Mouse (Mus musculus): ENCODE data around the gene Ndufaf8. TPM values are rescaled to one million over a fixed set of nuclear protein-coding genes. Genes with fewer than 3 reads are reported as not detected.

Ndufaf8 gene
- total RNA-seq, 1 experiment from 2014 or later = 21.7 TPM

GRCm38 (mm10) chr11:120085891-120086627 is 12.7 kb upstream of the Ndufaf8 start:
- no peak; the same call in 1 of the 2 replicates for ATAC-seq (replicated peaks; ENCODE audit: low read depth, poor library complexity, severe bottlenecking)

- ATAC-seq (replicated peaks; ENCODE audit: low read depth, poor library complexity, severe bottlenecking) = peak; percentile 98
Measured at GRCm38 (mm10) chr11:120086702-120087152, 12.0 kb upstream of the Ndufaf8 start, which contains the start of gene Cep131. Cep131 (minus strand) TSS chr11:120086827.

- ATAC-seq (replicated peaks; ENCODE audit: low read depth, poor library complexity, severe bottlenecking) = no peak
Measured at GRCm38 (mm10) chr11:120090661-120091060, 8.1 kb upstream of the Ndufaf8 start.

DNA sequence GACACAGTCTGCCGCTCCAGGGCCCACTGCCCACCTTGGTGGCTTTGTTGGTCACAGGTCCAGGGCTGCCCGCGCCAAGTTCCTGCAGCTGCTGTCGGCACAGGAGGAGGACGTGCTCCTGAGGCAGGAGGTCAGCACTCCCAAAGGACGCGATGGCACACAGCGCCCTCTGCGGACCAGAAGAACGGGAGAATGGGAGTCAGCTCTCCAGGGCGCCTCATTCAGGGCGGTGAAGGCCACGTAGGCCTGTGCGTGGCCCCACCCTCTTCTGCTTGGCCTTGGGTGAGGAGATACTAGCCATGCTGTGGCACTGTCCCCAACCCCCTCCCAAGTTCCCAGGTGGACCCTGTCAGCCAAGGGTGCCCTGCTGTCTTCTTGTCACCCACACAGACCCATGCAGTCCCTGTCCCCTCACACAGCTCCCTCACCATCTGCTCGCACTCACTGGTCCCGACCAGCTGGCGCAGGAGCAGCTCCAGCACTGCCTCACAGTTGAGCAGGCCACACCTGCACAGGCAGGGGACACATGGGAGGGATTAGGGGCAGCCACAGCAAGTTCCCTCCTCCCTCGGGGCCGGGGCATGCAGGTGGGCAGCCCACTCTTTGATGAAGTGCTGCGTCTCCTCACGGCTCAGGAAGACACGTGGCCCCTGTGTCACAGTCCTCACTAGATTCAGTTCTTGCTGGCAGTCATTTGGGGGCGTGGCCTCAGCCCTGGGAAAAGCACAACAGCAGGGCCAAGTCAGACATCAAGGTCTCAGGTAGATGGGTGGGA is 5.7 kb upstream of the Ndufaf8 start:
- no peak for ATAC-seq (replicated peaks; ENCODE audit: low read depth, poor library complexity, severe bottlenecking)

DNA sequence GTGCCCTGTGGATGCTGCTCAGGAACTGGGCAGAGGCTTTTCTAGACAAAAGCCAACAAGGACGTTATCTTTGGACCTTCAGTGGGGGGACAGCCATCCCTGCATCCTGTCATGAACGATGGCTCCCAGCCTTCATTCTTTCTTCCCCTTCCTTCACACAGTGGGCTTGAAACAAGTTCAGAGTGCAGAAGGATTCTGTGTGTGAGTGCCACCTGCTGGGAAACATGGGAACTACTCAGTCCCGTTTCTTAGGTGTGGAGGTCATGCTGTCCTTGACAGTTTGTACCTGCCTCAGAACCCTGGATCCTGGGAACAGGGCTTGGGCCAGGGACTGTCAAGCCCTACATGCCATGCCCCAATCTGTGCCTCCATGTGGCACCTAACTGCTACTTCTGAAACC is 2.3 kb downstream of the Ndufaf8 start:
- peak; percentile 34 for ATAC-seq (replicated peaks; ENCODE audit: low read depth, poor library complexity, severe bottlenecking)

DNA sequence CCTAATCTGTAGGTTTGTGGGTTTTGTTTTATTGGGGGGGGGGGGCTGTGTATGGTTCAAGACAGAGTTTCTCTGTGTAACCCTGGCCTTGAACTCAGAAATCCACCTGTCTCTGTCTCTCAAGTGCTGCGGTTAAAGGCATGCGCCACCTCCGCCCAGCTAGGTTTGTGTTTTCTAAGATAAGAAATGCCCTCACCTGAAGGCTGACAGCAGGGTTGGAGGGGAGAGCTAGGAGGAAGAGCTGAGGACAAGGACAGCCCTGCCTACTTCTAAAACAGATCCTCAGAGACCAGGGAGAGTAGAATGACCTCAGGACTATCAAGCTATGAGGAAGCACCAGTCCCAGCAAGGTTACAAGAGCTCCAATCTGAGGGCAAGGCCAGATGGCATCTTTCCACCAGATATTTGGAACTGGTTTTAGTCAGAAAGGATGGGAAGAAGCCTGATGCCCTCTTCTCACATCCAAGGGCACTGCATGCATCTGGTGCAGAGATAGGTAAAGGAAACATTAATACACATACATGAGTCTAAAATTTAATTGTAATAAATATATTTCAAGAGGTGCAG is 4.8 kb downstream of the Ndufaf8 start:
- ATAC-seq (replicated peaks; ENCODE audit: low read depth, poor library complexity, severe bottlenecking) = no peak

DNA sequence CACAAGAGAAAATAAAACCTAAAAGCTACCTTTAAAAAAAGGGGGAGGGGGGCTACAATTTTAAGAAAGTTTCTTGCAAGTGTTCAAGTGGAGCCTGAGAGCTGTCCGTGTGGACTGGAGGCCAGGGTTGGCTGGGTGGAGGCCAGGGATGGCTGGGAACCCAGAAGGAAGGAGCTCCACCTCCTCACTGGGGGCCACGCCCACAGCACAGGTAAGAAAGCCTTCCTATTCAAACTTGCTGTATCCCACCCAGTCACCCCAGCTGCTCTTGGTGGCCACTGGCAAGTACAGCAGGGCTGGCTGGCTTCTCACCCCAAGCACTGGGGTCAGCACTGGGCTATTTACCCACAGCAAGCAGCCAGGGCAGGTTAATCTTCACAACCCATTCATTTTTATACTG is 8.3 kb downstream of the Ndufaf8 start:
- ATAC-seq (replicated peaks; ENCODE audit: low read depth, poor library complexity, severe bottlenecking) = no peak

GRCm38 (mm10) chr11:120107796-120108195 is 9.1 kb downstream of the Ndufaf8 start:
- ATAC-seq (replicated peaks; ENCODE audit: low read depth, poor library complexity, severe bottlenecking) = no peak

- no peak for ATAC-seq (replicated peaks; ENCODE audit: low read depth, poor library complexity, severe bottlenecking)
Measured at GRCm38 (mm10) chr11:120109558-120110210, 11.0 kb downstream of the Ndufaf8 start.

- ATAC-seq (replicated peaks; ENCODE audit: low read depth, poor library complexity, severe bottlenecking) = 0 out of 2 replicates have a peak, but pooled peaks have one; percentile 15
Measured at GRCm38 (mm10) chr11:120110554-120110953, 11.8 kb downstream of the Ndufaf8 start.

DNA sequence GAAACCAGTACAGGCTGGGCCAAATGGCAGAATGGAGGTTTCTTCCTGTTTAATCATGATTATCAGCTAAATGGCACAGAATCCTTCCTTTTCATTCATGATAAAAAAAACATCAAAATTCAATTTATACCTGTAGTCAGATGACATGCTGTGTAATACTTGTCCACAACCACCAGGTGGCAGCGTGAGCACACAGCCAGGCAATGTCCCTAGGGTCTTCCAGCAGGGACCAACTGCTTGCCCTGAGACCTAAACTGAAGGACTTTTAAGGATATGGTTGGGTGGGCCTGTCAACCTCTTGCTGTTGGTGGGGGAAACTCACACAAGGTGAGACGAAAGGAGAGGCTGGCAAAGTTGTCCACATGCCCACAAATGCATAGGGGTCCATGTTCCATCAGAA is 12.3 kb downstream of the Ndufaf8 start:
- ATAC-seq (replicated peaks; ENCODE audit: low read depth, poor library complexity, severe bottlenecking) = peak; percentile 60

DNA sequence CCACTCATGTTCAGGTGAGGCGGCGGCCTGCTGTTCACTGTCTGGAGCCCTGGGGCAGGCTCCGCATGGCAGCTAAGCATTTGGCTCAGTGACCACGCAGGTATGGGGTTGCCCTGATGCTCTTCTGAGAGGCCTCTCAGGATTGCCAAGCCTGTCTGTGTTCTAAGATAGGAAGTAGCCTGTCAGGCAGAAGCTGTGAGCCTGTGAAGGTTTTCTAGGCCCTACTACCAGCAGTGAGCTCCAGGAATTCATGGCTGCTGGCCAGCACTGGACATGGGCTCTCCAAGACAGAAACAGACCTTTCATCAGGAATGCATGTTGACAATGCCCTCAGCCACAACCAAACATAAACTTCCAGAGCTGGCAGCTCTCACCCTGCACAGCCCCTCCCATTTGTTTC is 13.4 kb downstream of the Ndufaf8 start:
- no peak for ATAC-seq (replicated peaks; ENCODE audit: low read depth, poor library complexity, severe bottlenecking)

GRCm38 (mm10) chr11:120114488-120115215 is 15.9 kb downstream of the Ndufaf8 start:
- ATAC-seq (replicated peaks; ENCODE audit: low read depth, poor library complexity, severe bottlenecking) = no peak

DNA sequence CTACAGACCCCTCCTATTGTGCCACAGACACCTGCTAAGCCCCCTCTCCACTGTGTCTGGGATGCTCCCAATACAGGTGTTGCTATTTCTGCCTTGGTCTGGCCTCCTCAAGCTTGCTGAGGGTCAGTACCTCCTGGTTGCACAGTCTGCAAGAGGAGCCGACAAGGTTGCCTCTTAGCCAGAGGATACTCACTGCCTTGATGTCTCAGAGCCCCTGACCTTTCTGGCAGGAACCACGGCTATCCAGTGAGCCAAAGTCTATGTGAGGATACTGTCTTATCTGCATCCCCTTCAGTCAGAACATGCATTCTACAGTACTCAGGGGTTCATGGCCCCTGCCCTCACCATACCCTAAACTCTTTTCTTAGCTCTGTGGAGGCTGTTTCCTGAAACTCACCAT is 18.9 kb downstream of the Ndufaf8 start:
- ATAC-seq (replicated peaks; ENCODE audit: low read depth, poor library complexity, severe bottlenecking) = no peak

GRCm38 (mm10) chr11:120119108-120119507 is 20.4 kb downstream of the Ndufaf8 start:
- ATAC-seq (replicated peaks; ENCODE audit: low read depth, poor library complexity, severe bottlenecking) = no peak

- ATAC-seq (replicated peaks; ENCODE audit: low read depth, poor library complexity, severe bottlenecking) = no peak
Measured at GRCm38 (mm10) chr11:120119936-120120541, 21.3 kb downstream of the Ndufaf8 start.

DNA sequence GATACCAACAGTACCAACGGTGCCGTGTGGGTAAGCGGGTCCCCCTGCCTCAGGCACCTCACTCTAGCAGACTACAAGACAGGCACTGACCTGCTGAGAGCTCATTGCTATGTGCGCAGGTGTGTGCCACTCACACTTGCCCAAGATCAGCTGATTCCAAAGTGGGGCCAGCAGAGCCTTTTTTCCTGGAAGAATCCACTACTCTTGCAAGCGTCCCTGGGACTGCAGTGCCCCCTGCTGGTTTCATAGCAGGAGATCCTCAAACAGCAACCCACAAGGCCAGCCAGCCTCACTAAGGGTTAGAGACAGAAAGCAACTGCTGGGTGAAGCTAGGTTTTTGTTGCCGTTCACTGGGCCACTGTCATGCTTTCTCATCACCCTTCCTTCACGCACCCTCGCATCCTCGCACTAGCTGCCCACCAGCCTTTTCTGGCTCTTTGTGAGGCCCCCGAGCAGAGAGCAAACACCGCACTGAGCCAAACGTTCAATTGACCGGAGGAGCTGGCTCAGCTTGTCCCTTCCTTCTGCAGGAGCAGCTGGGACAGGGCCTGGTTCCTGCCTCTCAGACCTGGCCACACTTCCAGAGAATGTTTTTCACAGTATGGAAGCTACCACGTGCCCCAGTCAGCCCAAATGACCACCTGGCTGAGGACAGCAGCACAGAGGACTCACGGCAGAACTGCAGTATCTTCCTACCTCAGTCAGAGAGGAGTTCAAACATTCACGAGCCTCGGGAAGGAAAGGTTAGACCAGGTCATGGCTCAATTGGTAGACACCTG is 22.1 kb downstream of the Ndufaf8 start:
- ATAC-seq (replicated peaks; ENCODE audit: low read depth, poor library complexity, severe bottlenecking) = peak; percentile 53

DNA sequence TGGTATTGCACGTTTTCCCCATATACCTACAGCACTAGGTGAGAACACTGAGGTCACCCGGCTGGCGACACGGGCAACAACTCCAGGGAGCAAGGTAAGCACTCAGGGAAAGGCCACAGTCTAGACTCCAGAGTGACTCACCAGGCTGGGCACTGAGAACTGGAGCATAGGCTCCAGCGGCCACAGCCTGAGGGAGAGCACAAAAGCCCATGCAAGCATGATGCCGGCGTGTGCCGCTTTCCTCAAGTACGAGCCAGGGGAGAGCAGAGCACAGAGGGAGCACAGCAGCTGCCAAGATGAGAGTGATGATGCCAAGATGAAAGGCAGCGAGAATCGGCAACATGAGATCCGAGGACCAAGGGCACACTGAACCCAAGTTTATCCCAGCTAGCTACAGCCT is 23.4 kb downstream of the Ndufaf8 start:
- ATAC-seq (replicated peaks; ENCODE audit: low read depth, poor library complexity, severe bottlenecking) = no peak

GRCm38 (mm10) chr11:120126845-120127244 is 28.1 kb downstream of the Ndufaf8 start:
- peak; percentile 60; the same call in 1 of the 2 replicates for ATAC-seq (replicated peaks; ENCODE audit: low read depth, poor library complexity, severe bottlenecking)
